Mouse (Mus musculus) megakaryocyte, embryonic 14.5 days (primary cell): ENCODE data around the gene Myo15b.

Source experiments
- FLI1 ChIP-seq: IDR thresholded peaks from 2 replicates; pipeline ENCODE4 v1.6.1; 2012; ENCODE audit warnings: low read length, inconsistent platforms, mixed read lengths
- GATA1 ChIP-seq: IDR thresholded peaks from 3 replicates; pipeline ENCODE4 v1.6.1; 2012; ENCODE audit warnings: mixed read lengths, low read length, inconsistent platforms, borderline replicate concordance

DNA sequence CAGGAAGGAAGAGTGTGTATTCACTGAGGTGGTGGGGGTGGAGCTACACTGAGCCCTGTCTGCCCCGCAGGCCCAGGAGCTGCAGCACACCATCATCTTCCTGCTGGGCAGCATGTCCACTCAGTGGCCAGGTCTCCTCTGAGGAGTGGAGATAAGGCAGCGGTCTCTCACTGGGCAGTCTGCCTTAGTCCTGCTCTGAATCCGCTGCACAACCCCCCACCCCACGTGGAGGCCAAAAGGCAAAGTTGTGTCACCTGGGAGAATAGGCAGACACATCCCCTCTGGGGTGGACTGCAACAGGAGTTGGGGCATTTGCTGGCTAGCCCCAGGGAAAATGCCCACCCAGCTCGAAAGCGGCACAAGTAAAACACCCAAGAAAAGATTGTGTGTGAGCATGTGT, 34.0 kb downstream of the Myo15b start:
- TF ChIP-seq GATA1: no peak
- no peak for TF ChIP-seq FLI1
